25 mouse cellular contexts compared by ENCODE assay signal in genomic region chr14:79736781-79737180, GRCm38 (mm10). TPM values are rescaled to one million over a fixed set of nuclear protein-coding genes. Genes with fewer than 3 reads are reported as not detected.
A peak's percentile ranks its signal among the peaks of the same experiment; 100 is the strongest.
DNase-seq lines count a peak whose midpoint lies in the region; ATAC-seq and TF ChIP-seq lines count a peak whose summit lies in the region.
"Had no signal": no experiment of that assay in that cellular context is flagged by ENCODE, and none has a peak within 500 bp of the region (broad histone marks: within the 10 kb centered on the region; RNA-seq: fewer than 3 reads in every experiment).

No protein-coding gene starts in this region.

- no peaks in the 10 kb centered on the region for H3K4me1 ChIP-seq in hindbrain, embryonic 10.5 days (replicated peaks)
- no peaks in the 10 kb centered on the region; the same call in 1 of the 2 replicates for H3K4me1 ChIP-seq in hindbrain, embryonic 16.5 days (ENCODE audit: control insufficient read depth, insufficient read depth, low read depth, low read length)
- no peaks in the 10 kb centered on the region for H3K4me1 ChIP-seq in testis, adult 2 months (ENCODE audit: control insufficient read depth, insufficient read depth, low read length)
- H3K4me1 ChIP-seq: midbrain, embryonic 15.5 days; stomach, embryonic 15.5 days had no signal

- no peak overlapping the region for H3K4me2 ChIP-seq in hindbrain, embryonic 16.5 days (ENCODE audit: low read length)
- H3K4me2 ChIP-seq: heart, embryonic 11.5 days; liver, embryonic 11.5 days; midbrain, embryonic 15.5 days; stomach, embryonic 15.5 days had no signal

- peak overlapping the region; percentile 56; the same call in 1 of the 2 replicates for H3K27ac ChIP-seq in hindbrain, embryonic 10.5 days
- H3K27ac ChIP-seq in hindbrain, embryonic 16.5 days (ENCODE audit: low read depth, low read length): no peak overlapping the region
- H3K27ac ChIP-seq in testis, adult 2 months (ENCODE audit: control insufficient read depth, insufficient read depth, low read depth, low read length): peak overlapping the region; percentile 41; the same call in 1 of the 2 replicates
- H3K27ac ChIP-seq: gastrocnemius, adult 2 months; midbrain, embryonic 15.5 days; stomach, embryonic 15.5 days had no signal

- no peak for TF ChIP-seq POLR2A in testis, adult 2 months (IDR thresholded peaks at IDR 0.05; ENCODE audit: control insufficient read depth, low read depth, low read length)

- intact Hi-C loops in left cerebral cortex, postnatal 4 days (cut with DNase I): no loop called here

- no peak for DNase-seq in hindbrain, embryonic 10.5 days (ENCODE audit: low spot score)
- DNase-seq in kidney, postnatal 4 days: peak; percentile 16 to 48
- no peak for DNase-seq in kidney, adult 11 months
- peak; percentile 16 for DNase-seq in R1 (ENCODE audit: low read depth, low spot score)
- no peak for DNase-seq in left cerebral cortex, postnatal 4 days
- DNase-seq in cerebellum, postnatal 4 days (ENCODE audit: low spot score in 2 of 2): no peak
- DNase-seq: adrenal gland, adult 8-10 months; B cell, adult 2 months; cerebellum, adult 9-10 months; gastrocnemius, adult 2 months; kidney, adult 9 months; lung, adult 18-20 months; lung, postnatal 14 days; right cerebral cortex, postnatal 25 days had no signal

- H3K9ac ChIP-seq in hindbrain, embryonic 16.5 days (ENCODE audit: low read depth, low read length): no peak overlapping the region
- H3K9ac ChIP-seq: midbrain, embryonic 15.5 days; stomach, embryonic 15.5 days had no signal

- ATAC-seq in hindbrain, embryonic 16.5 days: no peak
- ATAC-seq: inflammation-experienced regulatory T-cells, adult 6 months; midbrain, embryonic 15.5 days had no signal

- no peaks in the 10 kb centered on the region for H3K36me3 ChIP-seq in hindbrain, embryonic 10.5 days
- H3K36me3 ChIP-seq in hindbrain, embryonic 16.5 days (ENCODE audit: control insufficient read depth, insufficient read depth, low read length): no peaks in the 10 kb centered on the region
- H3K36me3 ChIP-seq in testis, adult 2 months (ENCODE audit: control insufficient read depth, insufficient read depth, low read length): no peaks in the 10 kb centered on the region
- H3K36me3 ChIP-seq: midbrain, embryonic 15.5 days; stomach, embryonic 15.5 days had no signal

- 72% methylated on average over 6 of the region's 6 CpGs for WGBS in hindbrain, embryonic 10.5 days
- WGBS in hindbrain, embryonic 16.5 days: 46% methylated on average over 6 of the region's 6 CpGs

- no peak for TF ChIP-seq CTCF in testis, adult 2 months (IDR thresholded peaks at IDR 0.05; ENCODE audit: control insufficient read depth, insufficient read depth, insufficient replicate concordance, low read depth, low read length)

- no peaks in the 10 kb centered on the region for H3K27me3 ChIP-seq in hindbrain, embryonic 10.5 days (ENCODE audit: insufficient read depth, poor library complexity, severe bottlenecking)
- H3K27me3 ChIP-seq in hindbrain, embryonic 16.5 days (replicated peaks; ENCODE audit: control insufficient read depth, insufficient read depth, low read length): no peaks in the 10 kb centered on the region
- no peaks in the 10 kb centered on the region for H3K27me3 ChIP-seq in testis, adult 2 months (ENCODE audit: control insufficient read depth, insufficient read depth, low read length)
- H3K27me3 ChIP-seq: midbrain, embryonic 15.5 days; stomach, embryonic 15.5 days had no signal

- H3K4me3 ChIP-seq in hindbrain, embryonic 10.5 days: no peak overlapping the region
- no peak overlapping the region for H3K4me3 ChIP-seq in hindbrain, embryonic 16.5 days (ENCODE audit: low read length)
- no peak overlapping the region for H3K4me3 ChIP-seq in testis, adult 2 months (ENCODE audit: control insufficient read depth, low read depth, low read length)
- H3K4me3 ChIP-seq: gastrocnemius, adult 2 months; midbrain, embryonic 15.5 days; stomach, embryonic 15.5 days had no signal

- H3K9me3 ChIP-seq in hindbrain, embryonic 10.5 days: no peaks in the 10 kb centered on the region
- H3K9me3 ChIP-seq in hindbrain, embryonic 16.5 days (ENCODE audit: control insufficient read depth, low read length): no peaks in the 10 kb centered on the region
- H3K9me3 ChIP-seq: midbrain, embryonic 15.5 days; stomach, embryonic 15.5 days had no signal

RNA-seq across cellular contexts. Expression of gene Pcdh8, which starts 34.3 kb away (rescaled TPM):
- 33.1 and 41.3 TPM in 2 replicates for polyA plus RNA-seq in hindbrain, embryonic 10.5 days (2016; fragmentation: Nextera tagmentation; extraction: Ambion mirVana)
- polyA plus RNA-seq in hindbrain, embryonic 16.5 days (2015; fragmentation: Nextera tagmentation; extraction: Ambion mirVana): 35.7 and 42.8 TPM in 2 replicates
- 0.58 and 0.63 TPM in 2 replicates for polyA plus RNA-seq in testis, adult 2 months (2012; rRNA removed)
- 10 to 100 TPM; 77.9 to 83.4 TPM for total RNA-seq in left cerebral cortex, postnatal 4 days (2021)
- total RNA-seq: gastrocnemius, adult 2 months; granulocyte monocyte progenitor cell, adult 5-6 weeks; heart, postnatal 10 days; megakaryocyte, adult 5-6 weeks had no signal
- polyA plus RNA-seq: inflammation-experienced regulatory T-cells, adult 6 months; spleen, adult 2 months had no signal

Comparison
In these comparisons a context has a peak if more than half of its experiments do, and no peak if none do; other contexts are left out.
1. DNase-seq: peak in kidney, postnatal 4 days (2 of 2) and R1 (single experiment); none in hindbrain, embryonic 10.5 days (single experiment), kidney, adult 11 months (single experiment), left cerebral cortex, postnatal 4 days (single experiment) and cerebellum, postnatal 4 days (0 of 2).
2. RNA of gene Pcdh8, which starts 34.3 kb away (polyA plus RNA-seq): 33.1 to 41.3 TPM in hindbrain, embryonic 10.5 days and 35.7 to 42.8 TPM in hindbrain, embryonic 16.5 days; 0.58 to 0.63 TPM in testis, adult 2 months; every median in the first group is over 10 times any median in the second.